Mouse (Mus musculus) G1E (cell line): Measurements from ENCODE around the gene Nkx1-2.

ENCODE experiments used
- CTCF ChIP-seq: IDR thresholded peaks from 2 replicates; pipeline ENCODE4 v1.5.1; 2012; ENCODE audit warnings: low read depth, low read length, inconsistent platforms, mixed read lengths
- GATA1 ChIP-seq: IDR thresholded peaks from 2 replicates; pipeline ENCODE4 v1.6.1; 2012; ENCODE audit warnings: borderline replicate concordance, low read length, inconsistent platforms, mixed read lengths
- GATA2 ChIP-seq: IDR thresholded peaks from 2 replicates; pipeline ENCODE4 v1.6.1; 2012; ENCODE audit warnings: low read depth, low read length, inconsistent platforms, borderline replicate concordance
- POLR2AphosphoS5 ChIP-seq: IDR thresholded peaks from 2 replicates; pipeline ENCODE4 v1.6.1; 2012; ENCODE audit warnings: low read depth, low read length, inconsistent platforms; ENCODE audit not compliant: insufficient replicate concordance
- TAL1 ChIP-seq: conservative IDR thresholded peaks from 2 replicates; pipeline ENCODE4 v1.6.1; 2012; ENCODE audit warnings: low read depth, low read length, inconsistent platforms, mixed read lengths

DNA sequence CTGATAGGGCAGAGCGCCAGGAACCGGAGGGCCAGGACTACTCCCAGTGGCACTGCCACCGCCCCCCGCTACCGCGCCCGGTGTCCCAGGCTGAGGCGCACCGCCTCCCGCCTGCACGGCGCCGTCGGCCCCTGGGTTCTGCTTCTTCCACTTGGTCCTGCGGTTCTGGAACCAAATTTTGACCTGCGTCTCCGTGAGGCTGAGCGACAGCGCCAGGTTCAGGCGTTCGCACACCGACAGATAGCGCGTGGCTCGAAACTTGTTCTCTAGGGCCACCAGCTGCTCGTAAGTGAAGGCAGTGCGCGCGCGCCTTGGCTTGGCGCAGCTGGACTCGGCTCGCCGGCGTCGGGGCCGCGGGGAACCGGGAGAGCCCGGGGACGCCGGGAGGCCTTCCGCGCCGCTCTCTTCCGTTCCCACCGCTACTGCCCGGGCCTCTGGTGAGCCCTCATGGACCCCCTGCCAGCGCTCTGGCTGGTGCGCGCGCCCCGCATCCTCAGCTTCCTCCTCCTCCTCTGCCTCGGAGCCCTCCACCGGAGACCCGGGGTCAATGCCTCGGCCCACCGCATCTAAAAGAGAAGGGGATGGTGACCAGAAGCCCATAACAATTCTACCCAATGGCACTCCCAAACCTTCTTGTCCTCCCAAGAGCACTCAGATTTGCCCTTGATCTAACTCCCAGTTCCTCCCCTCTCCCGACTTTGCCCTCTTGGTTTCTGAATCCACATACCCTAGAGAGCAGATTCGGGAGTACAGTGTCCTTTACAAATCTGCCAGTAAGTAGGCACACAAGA lies 2.0 kb downstream of the Nkx1-2 start:
- TF ChIP-seq CTCF: no peak
- TF ChIP-seq GATA1: no peak
- TF ChIP-seq TAL1: no peak
- TF ChIP-seq POLR2AphosphoS5: no peak
- TF ChIP-seq GATA2: no peak
